Mouse (Mus musculus): ENCODE data around the gene Trat1. TPM values are rescaled to one million over a fixed set of nuclear protein-coding genes. Genes with fewer than 3 reads are reported as not detected.

Trat1 gene
- polyA plus RNA-seq, 1 experiment from 2014 or later, result not detected

GRCm38 (mm10) chr16:48741549-48741948, 30.3 kb downstream of the Trat1 start:
- H3K4me1 ChIP-seq (ENCODE audit: control insufficient read depth, insufficient read depth, low read length), result no peaks in the 10 kb centered on the region
- no peaks in the 10 kb centered on the region for H3K27me3 ChIP-seq (ENCODE audit: control insufficient read depth, insufficient read depth, low read length)
- no peak overlapping the region for H3K9ac ChIP-seq (ENCODE audit: low read length)
- no peak for DNase-seq (ENCODE audit: low spot score)
- H3K36me3 ChIP-seq (ENCODE audit: control insufficient read depth, insufficient read depth, low read length), result no peaks in the 10 kb centered on the region
- WGBS, result 70% methylated on average over 3 of the region's 3 CpGs
- no peak for ATAC-seq (ENCODE audit: insufficient read depth, low FRiP score, low TSS enrichment)
- H3K4me2 ChIP-seq (ENCODE audit: low read depth), result no peak overlapping the region
- H3K9me3 ChIP-seq (ENCODE audit: control insufficient read depth, low read length), result no peaks in the 10 kb centered on the region
- H3K4me3 ChIP-seq (ENCODE audit: low read depth, low read length), result no peak overlapping the region
- H3K27ac ChIP-seq (ENCODE audit: low read depth, low read length), result no peak overlapping the region

- ATAC-seq (ENCODE audit: insufficient read depth, low FRiP score, low TSS enrichment) (no peak), DNase-seq (ENCODE audit: low spot score) (no peak)
- no peak overlapping the region for H3K4me3 ChIP-seq (ENCODE audit: low read depth, low read length)
- WGBS, result 92% methylated on average over 6 of the region's 6 CpGs
- no peak overlapping the region for H3K27ac ChIP-seq (ENCODE audit: low read depth, low read length)
- H3K9me3 ChIP-seq (ENCODE audit: control insufficient read depth, low read length), result no peaks in the 10 kb centered on the region
- no peaks in the 10 kb centered on the region for H3K4me1 ChIP-seq (ENCODE audit: control insufficient read depth, insufficient read depth, low read length)
- H3K4me2 ChIP-seq (ENCODE audit: low read depth), result no peak overlapping the region
- H3K36me3 ChIP-seq (ENCODE audit: control insufficient read depth, insufficient read depth, low read length), result no peaks in the 10 kb centered on the region
- no peaks in the 10 kb centered on the region for H3K27me3 ChIP-seq (ENCODE audit: control insufficient read depth, insufficient read depth, low read length)
- no peak overlapping the region for H3K9ac ChIP-seq (ENCODE audit: low read length)
These were observed 31.8 kb downstream of the Trat1 start for GRCm38 (mm10) chr16:48739974-48740373.

- Histone ChIP-seq H3K4me1 (ENCODE audit: control insufficient read depth, insufficient read depth, low read length) (no peaks in the 10 kb centered on the region), H3K36me3 (ENCODE audit: control insufficient read depth, insufficient read depth, low read length) (no peaks in the 10 kb centered on the region), H3K27ac (ENCODE audit: low read depth, low read length) (no peak overlapping the region), H3K4me2 (ENCODE audit: low read depth) (no peak overlapping the region), H3K9me3 (ENCODE audit: control insufficient read depth, low read length) (no peaks in the 10 kb centered on the region), H3K4me3 (ENCODE audit: low read depth, low read length) (no peak overlapping the region), H3K9ac (ENCODE audit: low read length) (no peak overlapping the region), H3K27me3 (ENCODE audit: control insufficient read depth, insufficient read depth, low read length) (no peaks in the 10 kb centered on the region)
- DNase-seq (ENCODE audit: low spot score), result no peak
- ATAC-seq (ENCODE audit: insufficient read depth, low FRiP score, low TSS enrichment), result no peak
- WGBS, result 87% methylated on average over 2 of the region's 2 CpGs
These were observed 33.4 kb downstream of the Trat1 start for GRCm38 (mm10) chr16:48738429-48738828.

GRCm38 (mm10) chr16:48736890-48737289, 34.9 kb downstream of the Trat1 start:
- Histone ChIP-seq H3K27me3 (ENCODE audit: control insufficient read depth, insufficient read depth, low read length) (no peaks in the 10 kb centered on the region), H3K36me3 (ENCODE audit: control insufficient read depth, insufficient read depth, low read length) (no peaks in the 10 kb centered on the region), H3K9me3 (ENCODE audit: control insufficient read depth, low read length) (no peaks in the 10 kb centered on the region), H3K27ac (ENCODE audit: low read depth, low read length) (no peak overlapping the region), H3K9ac (ENCODE audit: low read length) (no peak overlapping the region), H3K4me3 (ENCODE audit: low read depth, low read length) (no peak overlapping the region), H3K4me1 (ENCODE audit: control insufficient read depth, insufficient read depth, low read length) (no peaks in the 10 kb centered on the region), H3K4me2 (ENCODE audit: low read depth) (no peak overlapping the region)
- ATAC-seq (ENCODE audit: insufficient read depth, low FRiP score, low TSS enrichment) (no peak), DNase-seq (ENCODE audit: low spot score) (no peak)
- WGBS, result 88% methylated on average over 3 of the region's 3 CpGs

GRCm38 (mm10) chr16:48720259-48720658, 51.6 kb downstream of the Trat1 start:
- Histone ChIP-seq H3K9ac (ENCODE audit: low read length) (no peak overlapping the region), H3K27me3 (ENCODE audit: control insufficient read depth, insufficient read depth, low read length) (no peaks in the 10 kb centered on the region), H3K4me3 (ENCODE audit: low read depth, low read length) (no peak overlapping the region), H3K27ac (ENCODE audit: low read depth, low read length) (no peak overlapping the region), H3K9me3 (ENCODE audit: control insufficient read depth, low read length) (no peaks in the 10 kb centered on the region), H3K36me3 (ENCODE audit: control insufficient read depth, insufficient read depth, low read length) (no peaks in the 10 kb centered on the region), H3K4me2 (ENCODE audit: low read depth) (no peak overlapping the region), H3K4me1 (ENCODE audit: control insufficient read depth, insufficient read depth, low read length) (no peaks in the 10 kb centered on the region)
- no peak for DNase-seq (ENCODE audit: low spot score)
- 97% methylated on average over 3 of the region's 3 CpGs for WGBS
- no peak for ATAC-seq (ENCODE audit: insufficient read depth, low FRiP score, low TSS enrichment)

GRCm38 (mm10) chr16:48719679-48720078, 52.1 kb downstream of the Trat1 start:
- no peaks in the 10 kb centered on the region for H3K9me3 ChIP-seq (ENCODE audit: control insufficient read depth, low read length)
- no peaks in the 10 kb centered on the region for H3K27me3 ChIP-seq (ENCODE audit: control insufficient read depth, insufficient read depth, low read length)
- H3K27ac ChIP-seq (ENCODE audit: low read depth, low read length), result no peak overlapping the region
- no peak for ATAC-seq (ENCODE audit: insufficient read depth, low FRiP score, low TSS enrichment)
- no peak overlapping the region for H3K9ac ChIP-seq (ENCODE audit: low read length)
- 80% methylated on average over 3 of the region's 3 CpGs for WGBS
- H3K4me3 ChIP-seq (ENCODE audit: low read depth, low read length), result no peak overlapping the region
- no peak overlapping the region for H3K4me2 ChIP-seq (ENCODE audit: low read depth)
- DNase-seq (ENCODE audit: low spot score), result no peak
- no peaks in the 10 kb centered on the region for H3K4me1 ChIP-seq (ENCODE audit: control insufficient read depth, insufficient read depth, low read length)
- no peaks in the 10 kb centered on the region for H3K36me3 ChIP-seq (ENCODE audit: control insufficient read depth, insufficient read depth, low read length)

GRCm38 (mm10) chr16:48716343-48716742, 55.5 kb downstream of the Trat1 start:
- Histone ChIP-seq H3K36me3 (ENCODE audit: control insufficient read depth, insufficient read depth, low read length) (no peaks in the 10 kb centered on the region), H3K27ac (ENCODE audit: low read depth, low read length) (no peak overlapping the region), H3K27me3 (ENCODE audit: control insufficient read depth, insufficient read depth, low read length) (no peaks in the 10 kb centered on the region), H3K9me3 (ENCODE audit: control insufficient read depth, low read length) (no peaks in the 10 kb centered on the region), H3K4me3 (ENCODE audit: low read depth, low read length) (no peak overlapping the region), H3K4me2 (ENCODE audit: low read depth) (no peak overlapping the region), H3K9ac (ENCODE audit: low read length) (no peak overlapping the region), H3K4me1 (ENCODE audit: control insufficient read depth, insufficient read depth, low read length) (no peaks in the 10 kb centered on the region)
- ATAC-seq (ENCODE audit: insufficient read depth, low FRiP score, low TSS enrichment) (no peak), DNase-seq (ENCODE audit: low spot score) (no peak)

GRCm38 (mm10) chr16:48701896-48702295, 69.9 kb downstream of the Trat1 start:
- Histone ChIP-seq H3K4me2 (ENCODE audit: low read depth) (no peak overlapping the region), H3K9ac (ENCODE audit: low read length) (no peak overlapping the region), H3K9me3 (ENCODE audit: control insufficient read depth, low read length) (no peaks in the 10 kb centered on the region), H3K27me3 (ENCODE audit: control insufficient read depth, insufficient read depth, low read length) (no peaks in the 10 kb centered on the region), H3K36me3 (ENCODE audit: control insufficient read depth, insufficient read depth, low read length) (no peaks in the 10 kb centered on the region), H3K4me1 (ENCODE audit: control insufficient read depth, insufficient read depth, low read length) (no peaks in the 10 kb centered on the region), H3K27ac (ENCODE audit: low read depth, low read length) (no peak overlapping the region), H3K4me3 (ENCODE audit: low read depth, low read length) (no peak overlapping the region)
- DNase-seq (ENCODE audit: low spot score), result no peak
- 84% methylated on average over 3 of the region's 3 CpGs for WGBS
- no peak for ATAC-seq (ENCODE audit: insufficient read depth, low FRiP score, low TSS enrichment)
